Mouse (Mus musculus): ENCODE data around the gene Pramel3.
"Not testable (repeated sequence)": the region's sequence is repeated elsewhere in the genome, so short reads cannot be mapped to it uniquely, and the experiment has no call there.

Gene Pramel3

GRCm38 (mm10) chrX:135302007-135302406 lies at the start of gene Pramel3:
Pramel3 (plus strand) TSS chrX:135302307.
- DNase-seq (ENCODE audit: low spot score): not testable (repeated sequence)

GRCm38 (mm10) chrX:135360685-135361084 lies 58.6 kb downstream of the Pramel3 start:
- DNase-seq (ENCODE audit: low spot score): not testable (repeated sequence)

DNA sequence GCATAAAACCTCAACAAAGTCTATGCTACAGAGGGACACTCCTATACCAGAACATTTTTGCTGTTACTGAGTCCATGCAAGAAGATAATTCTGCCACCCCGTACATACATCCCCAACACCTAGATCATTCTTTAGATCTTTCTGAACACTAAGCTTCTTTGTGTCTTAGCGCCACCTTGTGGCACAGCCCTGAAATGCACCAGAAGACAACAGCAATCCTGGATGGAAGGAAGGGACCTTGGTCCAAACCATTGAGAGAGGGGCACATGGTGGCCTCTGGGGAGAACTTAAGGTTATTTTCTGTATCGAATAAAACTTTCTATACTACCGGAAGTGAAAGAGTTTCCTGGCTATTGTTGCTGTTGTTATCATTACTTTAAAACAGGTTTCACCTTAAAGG lies 59.8 kb downstream of the Pramel3 start:
- not testable (repeated sequence) for DNase-seq (ENCODE audit: low spot score)
